Mouse (Mus musculus) embryo, embryonic 10.5 days (tissue): Measurements from ENCODE around the gene Wdr60.

ENCODE experiments used
- DNase-seq: peaks from one replicate; pipeline ENCODE4 v3.0.0-alpha.2; 2015; ENCODE audit warnings: low spot score

The Wdr60 gene

GRCm38 (mm10) chr12:116183212-116183935, 79.4 kb downstream of the Wdr60 start:
- no peak for DNase-seq

- no peak for DNase-seq
Observed at GRCm38 (mm10) chr12:116182376-116182775, 80.4 kb downstream of the Wdr60 start.

- DNase-seq = no peak
Observed at GRCm38 (mm10) chr12:116181436-116182050, 81.3 kb downstream of the Wdr60 start.

GRCm38 (mm10) chr12:116176930-116177329, 85.9 kb downstream of the Wdr60 start:
- DNase-seq = no peak

GRCm38 (mm10) chr12:116169666-116170065, 93.2 kb downstream of the Wdr60 start:
- no peak for DNase-seq

- no peak for DNase-seq
Observed at GRCm38 (mm10) chr12:116165368-116165767, 97.5 kb downstream of the Wdr60 start.

- DNase-seq = no peak
Observed at GRCm38 (mm10) chr12:116159695-116160094, 103.1 kb downstream of the Wdr60 start.

- DNase-seq = no peak
Observed at GRCm38 (mm10) chr12:116159223-116159622, 103.6 kb downstream of the Wdr60 start.

- DNase-seq = no peak
Observed at GRCm38 (mm10) chr12:116156792-116157532, 105.9 kb downstream of the Wdr60 start.
